Mouse (Mus musculus) effector memory CD4-positive, alpha-beta T cell, adult 5 months (primary cell): ENCODE results near the gene Bhlha15. TPM values are rescaled to one million over a fixed set of nuclear protein-coding genes. Genes with fewer than 3 reads are reported as not detected.

Experiments used
- polyA plus RNA-seq: library from polyadenylated mRNA; unstranded; fragments of 100-300 nt; shearing (Covaris generic); gene quantifications from one replicate; pipeline ENCODE4 v1.2.1, GENCODE M21; 2017

The Bhlha15 gene
- polyA plus RNA-seq = not detected

DNA sequence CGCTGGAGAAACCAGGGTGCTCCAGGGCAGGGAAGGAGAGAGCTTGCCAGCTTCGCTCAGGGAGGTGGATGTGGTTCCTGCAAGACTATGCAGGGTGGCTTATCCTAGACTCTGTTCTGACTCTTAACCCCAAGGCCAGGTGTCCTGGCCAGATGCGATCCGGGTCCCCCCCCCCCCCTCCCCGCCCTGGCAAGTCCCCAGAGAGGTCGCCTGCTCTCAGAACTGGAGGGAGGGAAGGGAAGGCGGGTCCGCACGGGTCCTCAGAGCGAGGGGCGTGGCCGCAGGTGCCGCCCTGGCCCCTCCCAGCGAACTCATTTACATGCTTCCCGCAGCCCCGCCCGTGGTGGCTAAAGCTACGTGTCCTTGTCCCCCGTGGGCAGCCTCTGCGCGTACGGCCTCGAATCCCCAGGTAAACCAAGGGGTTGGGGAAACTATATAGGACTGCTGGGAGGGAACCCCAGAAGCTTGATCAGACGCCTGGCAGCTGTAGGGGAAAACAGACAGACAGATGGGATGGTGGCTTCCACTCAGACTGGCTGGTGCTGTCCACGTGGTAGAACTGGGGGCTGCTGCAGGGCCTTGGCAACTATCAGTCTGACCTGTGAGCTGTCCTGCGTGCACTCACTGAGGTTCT, at the start of gene Bhlha15:
Gene Bhlha15, plus strand, starts transcription at position 337 of the 634 bp plus-strand sequence.

GRCm38 (mm10) chr5:144223503-144223862, 33.4 kb downstream of the Bhlha15 start, which contains the start of gene Tecpr1:
TSS of gene Tecpr1 (minus strand) at chr5:144223615.

Other genes with a start within 250 kb of the Bhlha15 start
- 55.8 TPM for gene Ccz1, start 175.4 kb upstream of the Bhlha15 start, polyA plus RNA-seq
- gene Ocm, start 163.6 kb upstream of the Bhlha15 start, polyA plus RNA-seq = not detected
- 18.0 TPM for gene Lmtk2, start 89.8 kb upstream of the Bhlha15 start, polyA plus RNA-seq
- gene Tecpr1, start 33.3 kb downstream of the Bhlha15 start, polyA plus RNA-seq = 207 TPM
- gene Bri3, start 54.2 kb downstream of the Bhlha15 start, polyA plus RNA-seq = 7.7 TPM
- 0.49 TPM for gene Baiap2l1, start 167.8 kb downstream of the Bhlha15 start, polyA plus RNA-seq